Mouse (Mus musculus) kidney, adult 2 months (tissue): Measurements from ENCODE around the gene BC005537.

Experiments
- CTCF ChIP-seq: fragments of 200-500 bp; conservative IDR thresholded peaks from 2 replicates; pipeline ENCODE4 v1.5.1; 2011; ENCODE audit warnings: low read depth, mild to moderate bottlenecking, control low read depth, low read length, moderate library complexity, mixed read lengths; ENCODE audit not compliant: insufficient read depth, insufficient read length
- POLR2A ChIP-seq: fragments of 200-500 bp; IDR thresholded peaks from one replicate; pipeline ENCODE4 v1.6.1; 2011; ENCODE audit warnings: low read depth, low read length, control low read depth

- TF ChIP-seq CTCF (no peak), POLR2A (no peak)
These were observed 47.9 kb downstream of the BC005537 start for GRCm38 (mm10) chr13:24849318-24849717.
